Mouse (Mus musculus) G1E (cell line): Measurements from ENCODE around the gene Hdac10.

Source experiments
- CTCF ChIP-seq: IDR thresholded peaks from 2 replicates; pipeline ENCODE4 v1.5.1; 2012; ENCODE audit warnings: low read depth, low read length, inconsistent platforms, mixed read lengths
- GATA1 ChIP-seq: IDR thresholded peaks from 2 replicates; pipeline ENCODE4 v1.6.1; 2012; ENCODE audit warnings: borderline replicate concordance, low read length, inconsistent platforms, mixed read lengths
- GATA2 ChIP-seq: IDR thresholded peaks from 2 replicates; pipeline ENCODE4 v1.6.1; 2012; ENCODE audit warnings: low read depth, low read length, inconsistent platforms, borderline replicate concordance
- POLR2AphosphoS5 ChIP-seq: IDR thresholded peaks from 2 replicates; pipeline ENCODE4 v1.6.1; 2012; ENCODE audit warnings: low read depth, low read length, inconsistent platforms; ENCODE audit not compliant: insufficient replicate concordance
- TAL1 ChIP-seq: conservative IDR thresholded peaks from 2 replicates; pipeline ENCODE4 v1.6.1; 2012; ENCODE audit warnings: low read depth, low read length, inconsistent platforms, mixed read lengths

DNA sequence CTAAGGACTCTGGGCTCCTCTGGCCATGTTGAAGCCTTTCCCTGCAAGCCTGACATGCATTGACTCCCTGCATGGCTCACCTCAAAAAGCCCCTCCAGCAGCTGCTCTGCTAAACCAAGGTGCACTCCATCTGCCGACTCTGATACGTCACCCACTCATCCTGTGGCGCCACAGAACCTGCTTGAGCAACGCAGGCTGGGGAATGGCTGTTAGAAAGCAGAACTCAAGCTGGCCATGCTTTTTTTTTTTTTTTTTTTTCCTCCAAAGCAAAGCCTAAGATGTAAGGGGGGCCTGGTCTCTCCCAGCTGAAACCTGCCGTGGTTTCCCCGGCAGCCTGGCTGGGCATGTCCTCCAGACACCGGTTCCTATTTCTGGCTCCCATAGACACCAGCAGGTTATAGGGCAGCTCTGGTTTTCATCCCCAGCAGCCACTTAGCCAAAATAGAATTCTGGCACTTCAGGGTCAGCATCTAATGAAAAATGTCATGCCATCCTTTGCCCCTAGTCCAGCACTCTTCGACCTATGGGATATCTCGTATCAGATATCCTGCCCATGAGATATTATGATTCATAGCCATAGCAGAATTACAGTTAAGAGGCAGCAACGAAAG is 54.4 kb downstream of the Hdac10 start:
- TF ChIP-seq CTCF (no peak), TAL1 (no peak), POLR2AphosphoS5 (no peak), GATA1 (no peak), GATA2 (no peak)
